Mouse (Mus musculus): Measurements from ENCODE around the gene Epn2. TPM values are rescaled to one million over a fixed set of nuclear protein-coding genes. Genes with fewer than 3 reads are reported as not detected.
A peak's percentile ranks its signal among the peaks of the same experiment; 100 is the strongest.

The Epn2 gene
- total RNA-seq, 4 experiments from 2014 or later, result 123 to 157 (median 152) TPM

DNA sequence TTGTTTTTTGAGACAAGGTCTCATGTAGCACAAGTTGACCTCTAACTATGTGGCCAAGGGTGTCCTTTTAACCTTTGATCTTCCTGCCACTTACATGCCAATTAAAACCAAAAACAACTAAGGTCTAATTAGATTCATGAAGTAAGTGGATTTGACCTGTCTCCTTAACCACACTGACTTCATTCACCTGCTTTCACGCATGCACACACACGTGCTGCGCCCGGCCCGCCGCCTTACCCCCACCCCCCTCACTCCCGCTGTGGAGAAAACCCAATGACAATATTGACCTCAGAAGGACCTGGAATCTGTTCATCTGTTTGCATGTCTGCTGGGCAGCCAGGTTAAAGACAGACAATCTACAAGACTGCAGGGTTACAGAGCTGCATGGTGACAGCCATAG is 38.8 kb downstream of the Epn2 start:
- no peak for DNase-seq (ENCODE audit: low spot score in 2 of 2)

DNA sequence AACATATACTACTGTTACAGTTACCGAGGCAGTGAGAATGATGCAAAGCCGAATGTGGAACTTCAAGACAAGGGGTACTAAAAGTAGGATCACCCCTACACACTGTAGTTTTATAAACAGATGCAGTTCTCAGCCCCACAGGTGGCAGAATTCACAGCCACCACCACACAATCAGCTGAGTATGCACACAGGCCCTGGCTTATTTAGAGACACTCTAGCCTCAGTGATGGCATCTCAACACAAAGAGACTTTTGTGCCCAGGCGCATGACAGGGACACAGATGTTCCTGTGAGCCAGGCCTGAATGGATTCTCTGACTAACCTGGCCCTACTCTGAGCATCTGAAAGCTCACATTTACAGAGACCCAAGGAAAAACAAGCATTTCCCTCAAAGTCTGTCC is 42.1 kb downstream of the Epn2 start:
- DNase-seq (ENCODE audit: low spot score in 2 of 2), result peak; percentile 52 to 58

DNA sequence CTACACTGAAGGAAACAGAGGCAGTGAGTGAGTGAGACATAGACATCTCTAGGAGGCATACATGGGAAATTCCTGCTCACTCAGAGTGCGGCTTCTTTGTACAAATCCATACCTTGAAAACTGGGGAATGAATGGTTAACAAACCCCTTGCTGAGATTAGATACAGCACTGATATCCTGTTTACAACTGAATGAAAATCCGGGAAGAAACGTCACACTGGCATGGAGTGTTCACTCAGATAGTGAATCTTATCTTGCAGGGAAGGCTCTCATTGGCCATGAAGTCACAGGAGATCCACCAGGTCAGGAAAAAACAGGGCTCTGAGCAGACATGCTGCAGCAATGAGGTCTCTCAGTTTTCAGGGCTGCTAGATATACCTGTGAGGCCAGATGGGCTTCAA is 42.5 kb downstream of the Epn2 start:
- no peak for DNase-seq (ENCODE audit: low spot score in 2 of 2)

DNA sequence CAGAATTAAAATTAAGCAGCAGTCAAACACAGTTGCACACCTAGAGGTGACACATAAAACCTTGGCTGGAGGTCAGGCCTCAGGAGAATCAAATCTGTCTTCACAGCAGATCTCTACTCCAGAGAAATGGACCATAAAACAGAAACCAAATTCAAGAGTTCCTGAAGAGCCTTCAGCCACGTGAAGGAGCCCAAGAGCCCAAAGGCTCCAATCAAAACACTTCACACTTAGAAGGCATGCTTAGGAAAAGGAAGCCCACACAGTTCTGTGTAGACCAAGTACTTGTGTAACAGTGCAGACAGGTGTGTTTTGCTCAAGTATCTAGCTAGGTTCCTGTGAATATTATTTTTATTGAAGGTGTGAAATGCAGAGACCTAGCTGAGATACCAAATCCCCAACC is 44.0 kb downstream of the Epn2 start:
- no peak for DNase-seq (ENCODE audit: low spot score in 2 of 2)

DNA sequence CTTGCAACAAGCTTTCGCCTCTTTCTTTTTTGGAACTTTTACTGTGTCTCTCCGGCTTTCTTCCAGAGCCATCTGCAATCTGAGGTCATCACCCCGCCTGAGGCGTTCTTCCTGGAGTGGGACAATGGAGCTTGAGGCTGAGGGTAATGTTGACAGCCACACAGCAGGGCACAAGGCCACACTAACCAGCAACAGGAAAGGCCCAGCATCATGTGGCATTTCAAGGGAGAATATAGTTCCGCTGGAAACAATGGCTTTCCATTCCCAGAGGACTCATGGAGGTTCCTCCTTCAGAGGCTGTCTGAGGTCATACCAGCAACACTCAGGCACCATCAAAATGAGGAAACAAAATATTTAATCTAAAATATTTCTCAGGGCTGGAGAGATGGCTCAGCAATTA is 45.9 kb downstream of the Epn2 start:
- DNase-seq (ENCODE audit: low spot score in 2 of 2), result no peak

DNA sequence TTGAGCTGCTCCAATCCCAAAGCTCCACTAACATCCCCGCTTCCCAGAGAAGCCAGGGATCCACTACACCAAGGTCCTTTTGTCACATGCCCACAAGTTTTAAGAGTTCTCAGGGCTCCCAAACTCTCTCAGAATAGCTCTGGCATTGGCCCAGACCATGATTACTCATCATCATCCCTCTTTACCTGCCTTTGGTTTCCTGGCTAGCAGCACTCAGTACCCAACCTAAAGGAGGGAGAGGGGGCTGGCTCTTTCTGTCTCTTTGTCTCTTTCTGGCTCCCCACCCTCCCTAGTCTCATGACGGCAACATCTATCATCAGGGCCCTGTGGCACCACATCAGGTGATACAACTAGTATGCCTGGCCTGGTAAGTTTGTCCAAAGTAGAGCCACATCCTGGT is 46.7 kb downstream of the Epn2 start:
- no peak for DNase-seq (ENCODE audit: low spot score in 2 of 2)

DNA sequence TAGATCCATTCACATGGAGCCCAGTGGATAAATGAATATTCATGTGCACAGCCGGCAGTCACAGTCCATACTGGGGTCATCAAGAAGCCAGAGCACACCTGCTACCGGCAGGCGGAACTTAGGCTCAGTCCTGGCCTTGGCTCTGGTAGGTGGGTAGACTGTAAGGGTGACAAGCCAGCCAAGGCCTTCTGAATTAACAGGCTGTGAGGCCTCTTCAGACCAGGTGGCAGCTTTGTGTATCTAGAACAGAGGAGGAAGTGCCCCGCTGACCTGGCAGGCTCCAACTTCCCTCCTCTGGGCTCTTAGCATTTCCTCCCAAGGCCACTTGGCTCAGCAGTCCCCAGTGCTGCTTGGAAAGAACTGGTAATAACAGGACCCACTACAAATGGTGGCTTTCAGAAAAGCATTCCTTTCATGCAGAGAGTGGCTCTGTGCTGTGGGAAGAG is 50.2 kb downstream of the Epn2 start:
- DNase-seq (ENCODE audit: low spot score in 2 of 2), result peak in 1 of 2 experiments; percentile 58

DNA sequence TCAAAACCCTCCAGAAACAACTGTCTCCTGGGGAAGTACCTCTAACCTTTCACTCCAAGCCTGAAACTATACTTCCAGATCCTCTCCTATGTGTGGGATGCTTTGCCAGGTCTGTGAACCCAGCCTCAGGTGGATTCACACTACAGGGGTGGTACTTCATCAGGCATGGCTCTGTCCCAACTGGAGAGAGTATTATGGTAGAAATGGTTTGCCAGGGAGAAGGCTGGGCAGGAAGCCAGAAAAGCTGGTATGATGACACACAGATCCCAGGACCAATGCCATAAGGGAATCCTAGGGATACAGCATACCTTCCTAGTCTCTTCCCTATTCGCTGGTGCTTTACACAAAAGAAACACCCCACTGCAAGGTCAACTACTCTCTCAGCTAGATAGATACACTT is 52.6 kb downstream of the Epn2 start:
- peak; percentile 52 to 53 for DNase-seq (ENCODE audit: low spot score in 2 of 2)

DNA sequence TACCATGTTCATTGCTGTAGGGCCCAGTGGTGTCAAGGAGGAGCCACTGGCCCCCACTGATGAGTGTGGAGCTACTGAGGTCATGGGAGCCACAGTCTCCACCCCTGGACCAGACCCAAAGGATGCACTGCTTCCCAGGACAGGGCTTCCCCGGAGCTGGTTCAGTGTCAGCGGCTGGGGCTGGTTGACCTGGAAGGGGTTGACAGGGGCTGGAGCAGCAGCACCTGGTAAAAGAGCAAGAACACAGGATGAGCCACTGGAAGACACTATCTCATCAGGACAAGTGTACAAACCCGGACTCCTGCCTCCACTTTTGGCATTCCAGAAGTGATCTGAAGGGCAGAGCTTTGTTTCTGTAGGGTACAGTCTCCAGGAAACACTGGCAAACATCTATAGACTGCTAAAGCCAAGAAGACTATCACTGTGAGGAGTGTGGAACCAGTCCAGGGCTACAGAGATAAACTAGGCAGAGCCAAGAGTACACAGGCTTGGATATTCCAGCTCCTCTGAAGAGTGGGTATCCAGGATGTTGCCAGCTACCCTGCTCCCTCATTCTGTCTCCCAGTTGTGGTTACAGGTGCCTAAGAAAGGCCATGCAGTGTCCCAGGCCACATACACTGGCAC is 59.9 kb downstream of the Epn2 start:
- no peak for DNase-seq (ENCODE audit: low spot score in 2 of 2)

DNA sequence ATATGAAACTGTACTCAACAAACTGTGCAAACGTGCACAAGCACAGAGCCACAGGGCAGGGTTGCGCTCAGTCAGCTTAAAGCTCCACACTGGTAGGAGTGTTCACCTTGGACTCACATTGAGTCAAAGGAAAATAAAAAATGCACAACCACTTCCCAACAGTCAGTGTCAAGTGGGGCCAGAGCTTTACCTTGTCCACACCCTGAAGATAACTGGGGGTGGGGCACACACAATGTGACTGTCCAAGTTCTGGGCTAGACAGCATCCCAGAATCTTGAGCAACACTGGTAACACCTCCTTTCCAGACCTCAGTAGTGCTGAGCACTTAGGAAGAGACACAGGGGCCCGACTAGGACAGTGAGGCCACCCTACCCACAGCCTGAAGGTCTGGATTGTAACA is 60.6 kb downstream of the Epn2 start:
- DNase-seq (ENCODE audit: low spot score in 2 of 2), result no peak

DNA sequence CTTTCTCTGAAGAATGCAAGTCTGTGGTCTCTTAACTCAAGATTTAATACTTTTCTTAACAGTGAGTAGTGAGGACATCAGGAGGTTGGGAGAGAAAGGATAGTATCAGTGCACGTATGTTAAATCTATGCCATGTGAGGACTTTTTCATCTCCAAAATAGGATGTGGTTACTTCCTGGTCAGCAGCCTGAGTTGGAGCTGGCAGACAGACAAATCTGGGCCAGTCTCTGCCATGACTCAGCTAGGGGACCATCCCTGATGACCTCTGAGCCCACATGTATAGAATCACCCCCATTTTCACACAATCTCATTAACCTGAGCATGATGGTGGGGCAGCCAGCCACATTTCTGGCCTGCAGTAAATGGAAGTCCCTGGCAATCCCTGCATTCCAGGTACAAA is 61.5 kb downstream of the Epn2 start:
- no peak for DNase-seq (ENCODE audit: low spot score in 2 of 2)

DNA sequence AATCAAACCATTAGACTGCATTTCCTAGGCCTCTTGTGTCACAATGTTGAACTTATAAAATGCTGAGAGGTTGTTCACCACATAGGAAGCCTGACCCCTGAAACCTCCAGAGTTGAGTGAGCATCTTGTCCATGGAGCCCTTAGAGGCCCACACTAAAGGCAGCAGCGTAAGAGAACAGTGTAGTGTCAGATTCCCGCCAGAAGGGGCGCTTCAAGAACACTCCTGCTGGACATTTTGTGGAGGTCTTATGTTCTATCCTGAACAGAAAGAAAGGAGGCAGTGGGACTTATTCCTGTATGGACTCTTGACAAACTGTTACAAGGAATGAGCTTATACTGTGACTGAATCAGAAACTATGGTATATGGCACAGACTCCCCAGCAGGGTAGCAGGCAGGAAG is 64.5 kb downstream of the Epn2 start:
- no peak for DNase-seq (ENCODE audit: low spot score in 2 of 2)

DNA sequence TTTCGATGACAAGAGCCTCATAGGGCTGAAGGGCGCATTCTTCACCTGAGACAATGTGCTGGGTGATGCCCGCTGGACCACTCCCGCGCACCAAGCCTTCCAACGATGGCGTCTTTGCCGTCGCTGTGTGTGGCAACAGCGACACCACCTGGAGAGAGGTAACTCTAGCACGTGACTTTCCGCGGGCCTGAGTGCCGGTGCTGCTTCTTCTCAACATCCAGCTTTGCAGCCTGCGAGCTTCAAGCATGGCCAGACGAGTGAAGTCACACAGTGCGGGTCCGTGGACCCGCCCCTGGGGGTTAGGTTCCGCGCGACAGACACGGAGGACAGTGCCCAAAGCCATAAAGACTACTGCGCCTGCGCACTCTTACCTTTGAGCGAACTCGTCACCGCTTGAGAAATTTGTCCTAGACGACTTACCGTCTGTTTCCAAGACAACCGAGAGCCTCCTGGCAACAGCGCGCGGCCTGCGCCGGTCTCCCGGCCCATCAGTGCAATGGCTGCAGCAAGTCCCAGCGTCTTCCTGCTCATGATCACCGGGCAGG is 74.7 kb downstream of the Epn2 start, which contains the start of gene B9d1:
B9d1 (plus strand) TSS at position 432 of the 545 bp plus-strand sequence.
- peak; percentile 96 to 99 for DNase-seq (ENCODE audit: low spot score in 2 of 2)

DNA sequence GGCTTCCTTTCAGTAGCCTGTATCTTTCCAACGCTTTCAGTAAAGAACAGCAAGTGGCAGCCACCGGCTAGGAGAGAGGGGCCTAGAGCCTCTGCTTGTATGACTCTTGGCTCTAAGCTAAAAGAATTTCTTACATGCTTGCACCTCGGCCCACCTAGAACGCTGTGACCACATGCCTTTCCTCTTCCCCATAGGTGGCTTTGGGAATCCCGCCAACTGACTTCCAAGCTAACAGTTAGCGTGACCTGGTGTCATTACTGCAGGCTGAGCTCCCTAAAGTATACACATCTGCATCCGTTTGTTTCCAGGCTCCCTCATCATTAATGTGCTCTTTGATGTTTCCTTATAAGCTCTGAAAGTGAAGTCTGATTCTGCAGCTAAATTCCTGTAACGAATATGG is 75.6 kb downstream of the Epn2 start:
- no peak for DNase-seq (ENCODE audit: low spot score in 2 of 2)

DNA sequence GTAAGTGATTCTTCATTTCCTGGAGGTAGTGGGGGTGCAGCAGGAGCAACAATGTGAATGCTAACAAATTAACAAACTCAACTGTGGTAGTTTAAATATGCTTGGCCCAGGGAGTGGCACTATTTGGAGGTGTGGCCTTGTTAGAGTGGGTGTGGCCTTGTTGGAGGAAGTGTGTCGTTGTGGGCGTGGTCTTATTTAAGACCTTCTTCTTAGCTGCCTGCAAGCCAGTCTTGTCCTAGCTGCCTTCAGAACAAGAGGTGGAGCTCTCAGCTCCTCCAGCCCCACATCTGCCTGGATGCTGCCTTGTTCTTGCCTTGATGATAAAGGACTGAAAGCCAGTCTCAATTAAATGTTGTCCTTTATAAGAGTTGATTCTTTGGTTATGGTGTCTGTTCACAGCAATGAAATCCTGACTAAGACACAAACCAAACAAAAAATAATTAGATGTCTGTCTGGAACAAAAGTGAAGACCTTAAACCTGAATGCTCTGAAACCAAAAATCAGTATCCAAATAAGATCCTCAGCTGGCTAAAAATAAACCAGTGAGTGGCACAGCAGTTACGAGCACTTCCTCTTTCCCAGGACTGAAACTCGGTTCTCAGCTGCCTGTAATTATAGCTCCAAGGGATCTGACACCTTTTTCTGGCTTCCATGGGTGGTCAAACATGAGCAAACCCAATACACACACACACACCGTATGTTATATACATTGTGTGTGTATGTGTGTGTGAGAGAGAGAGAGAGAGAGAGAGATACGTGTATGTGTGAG is 80.6 kb downstream of the Epn2 start:
- no peak for DNase-seq (ENCODE audit: low spot score in 2 of 2)

DNA sequence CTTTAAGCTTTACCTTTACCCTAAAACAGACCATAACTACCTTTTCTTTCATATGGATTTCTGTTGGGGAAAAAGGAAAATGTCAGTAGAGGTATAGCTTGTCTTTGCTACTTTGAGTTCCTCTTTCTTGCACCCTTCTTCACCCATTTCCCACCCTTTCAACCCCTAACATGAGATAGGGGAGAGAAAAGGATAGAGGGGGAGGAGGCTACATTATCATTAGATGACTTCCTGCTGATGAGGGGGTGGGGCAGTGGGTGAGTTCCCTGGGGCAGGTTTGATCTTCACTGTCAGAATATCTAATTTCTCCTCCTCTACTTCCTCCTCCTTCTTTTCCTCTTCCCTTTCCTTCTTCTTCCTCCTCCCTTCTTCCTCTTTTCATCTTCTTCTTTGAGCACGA is 82.0 kb downstream of the Epn2 start:
- DNase-seq (ENCODE audit: low spot score in 2 of 2), result no peak

DNA sequence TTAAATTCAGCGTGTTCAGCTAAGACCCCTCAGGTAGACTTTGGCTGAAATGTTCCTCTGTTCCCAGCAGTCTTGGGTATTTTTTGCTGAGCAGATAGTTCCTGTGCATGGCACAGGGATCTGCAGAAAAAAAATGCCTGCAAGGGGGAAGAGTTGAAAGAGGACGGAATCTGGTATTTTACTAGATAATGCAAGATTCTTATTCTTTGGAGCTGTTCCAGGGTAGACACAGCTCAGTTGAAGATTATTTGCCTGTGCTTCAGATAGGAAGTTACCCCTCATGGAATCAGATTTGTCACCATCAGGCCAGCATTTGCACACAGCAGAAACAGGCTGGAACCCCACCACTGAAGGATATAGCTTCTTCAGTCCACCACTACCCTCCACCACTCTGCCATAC is 84.0 kb downstream of the Epn2 start:
- DNase-seq (ENCODE audit: low spot score in 2 of 2), result no peak

DNA sequence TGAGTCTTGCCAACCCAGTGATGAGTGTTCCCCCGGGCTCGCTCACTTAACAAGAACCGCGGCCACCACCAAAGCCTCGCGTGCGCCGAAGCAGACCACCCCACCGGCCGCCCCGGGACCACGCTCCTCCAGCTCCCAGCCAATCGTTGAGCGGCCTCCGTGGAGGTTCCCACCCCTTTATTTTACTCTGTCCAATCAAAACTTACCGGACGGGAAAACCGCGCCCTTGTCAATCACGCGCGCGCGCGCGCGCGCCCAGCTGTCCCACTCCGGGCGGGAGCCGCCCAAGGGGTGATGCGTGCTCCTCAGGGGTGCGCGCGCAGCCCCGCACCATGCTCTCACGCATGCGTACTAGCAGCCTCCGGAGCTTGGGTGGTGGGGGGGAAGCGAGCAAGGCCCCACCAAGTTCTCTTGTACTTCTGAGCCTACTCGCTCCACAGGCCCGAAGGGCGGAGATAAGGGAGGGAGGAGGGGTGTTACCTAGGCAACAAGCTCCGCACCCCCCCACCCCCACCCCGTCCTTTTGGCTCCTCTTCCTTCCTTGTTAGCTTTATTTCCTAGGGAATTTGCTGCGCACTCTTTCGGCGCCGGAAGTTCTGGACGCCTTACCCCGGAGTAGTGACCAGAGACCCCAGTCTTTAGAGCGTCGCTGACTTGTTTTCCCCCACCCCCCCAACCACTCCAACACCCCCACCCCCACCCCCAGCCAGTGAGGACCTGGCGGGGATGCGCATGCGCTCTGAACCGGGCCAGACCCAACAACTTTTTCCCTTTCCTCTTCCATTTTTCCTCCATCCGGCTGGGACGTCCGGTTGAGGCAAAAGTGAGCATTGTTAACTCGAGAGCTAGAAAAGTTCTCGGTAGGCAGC is 85.1 kb downstream of the Epn2 start, which contains the start of gene Mapk7:
Mapk7 (minus strand) TSS at position 278 of the 869 bp plus-strand sequence.
- DNase-seq (ENCODE audit: low spot score in 2 of 2), result peak; percentile 93 to 95

DNA sequence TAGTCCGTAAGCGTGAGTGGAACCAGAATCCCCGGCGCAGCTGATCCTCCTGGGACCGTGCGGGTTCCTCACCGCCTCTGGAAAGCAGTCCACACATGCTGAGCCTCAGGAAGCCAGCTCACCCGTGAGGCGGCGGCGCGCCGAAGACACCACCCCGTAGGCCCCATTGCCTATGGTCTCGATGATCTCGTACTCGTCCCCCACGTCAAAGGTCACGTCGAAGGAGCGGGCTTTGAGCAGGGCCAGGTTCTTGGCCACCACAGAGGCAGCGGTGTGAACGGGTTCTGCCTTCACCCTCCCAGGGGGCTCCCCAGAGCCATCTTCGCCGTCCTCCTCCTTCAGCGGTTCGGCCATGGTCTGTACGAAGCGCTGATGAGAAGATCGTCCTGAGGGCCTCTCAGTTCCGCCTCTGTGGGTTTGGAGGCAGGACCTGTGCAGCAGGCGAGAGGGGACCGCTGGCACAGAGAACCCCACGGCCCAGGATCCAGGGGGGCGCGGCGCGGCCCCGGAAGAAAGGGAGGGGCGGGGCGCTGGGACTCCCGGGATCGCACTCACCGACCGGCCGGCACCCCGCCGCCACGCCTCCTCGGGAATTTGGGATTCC is 85.9 kb downstream of the Epn2 start:
- no peak for DNase-seq (ENCODE audit: low spot score in 2 of 2)

DNA sequence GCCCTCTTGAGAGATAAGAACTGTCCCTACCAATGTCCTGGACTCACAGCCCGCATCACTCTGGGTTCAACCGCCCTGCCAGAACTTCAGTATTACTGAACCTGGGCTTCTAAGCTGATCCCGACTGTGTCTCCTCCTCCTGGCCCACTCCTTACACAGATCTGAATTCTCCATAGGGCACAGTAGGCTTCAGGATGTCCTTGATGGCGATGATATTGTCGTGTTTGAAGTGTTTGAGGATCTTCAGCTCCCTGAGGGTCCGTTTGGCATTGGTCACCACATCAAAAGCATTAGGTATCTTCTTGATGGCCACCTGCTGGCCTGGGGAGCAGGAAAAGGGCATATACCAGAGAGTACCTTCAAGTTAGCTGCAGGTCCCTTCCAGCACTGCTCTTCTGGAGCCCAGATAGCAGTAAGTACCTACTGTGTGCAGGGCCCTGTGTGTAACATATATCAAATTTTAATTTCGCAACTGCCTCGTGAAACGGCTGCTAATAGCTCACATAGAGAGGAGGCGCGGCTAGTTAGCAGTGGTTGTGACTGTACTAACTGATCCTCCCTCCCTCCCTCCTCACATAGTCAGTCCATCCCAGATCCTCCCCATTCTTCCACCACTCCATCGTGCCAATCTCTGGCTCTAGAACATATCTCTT is 86.6 kb downstream of the Epn2 start:
- no peak for DNase-seq (ENCODE audit: low spot score in 2 of 2)
